Mouse (Mus musculus) midbrain, embryonic 13.5 days (tissue): ENCODE data around the gene Dcaf4. TPM values are rescaled to one million over a fixed set of nuclear protein-coding genes. Genes with fewer than 3 reads are reported as not detected.
A peak's percentile ranks its signal among the peaks of the same experiment; 100 is the strongest.

Experiments used
- ATAC-seq: fragments of 200-750 bp; cut with Nextera tagmentation; 2 replicates; pipeline ENCODE4 v1.8.0; 2017; ENCODE audit warnings: mild to moderate bottlenecking, moderate TSS enrichment, moderate library complexity
- H3K27ac ChIP-seq: fragments of 300-500 bp; sonication (generic); 2 replicates; pipeline ENCODE4 v1.5.1; 2015; ENCODE audit warnings: inconsistent platforms, mild to moderate bottlenecking, moderate library complexity
- H3K27me3 ChIP-seq: fragments of 300-500 bp; sonication (generic); 2 replicates; pipeline ENCODE4 v1.6.1; 2015; ENCODE audit warnings: mild to moderate bottlenecking, inconsistent platforms
- H3K36me3 ChIP-seq: fragments of 300-500 bp; sonication (generic); 2 replicates; pipeline ENCODE4 v1.6.1; 2015; ENCODE audit warnings: mild to moderate bottlenecking, inconsistent platforms
- H3K4me1 ChIP-seq: fragments of 300-500 bp; sonication (generic); replicated peaks from 2 replicates; pipeline ENCODE4 v1.6.1; 2015; ENCODE audit warnings: inconsistent platforms
- H3K4me2 ChIP-seq: fragments of 300-500 bp; sonication (generic); replicated peaks from 2 replicates; pipeline ENCODE4 v1.6.1; 2015; ENCODE audit warnings: moderate library complexity, mild to moderate bottlenecking, inconsistent platforms
- H3K4me3 ChIP-seq: fragments of 300-500 bp; sonication (generic); replicated peaks from 2 replicates; pipeline ENCODE4 v1.5.1; 2015; ENCODE audit warnings: mild to moderate bottlenecking, inconsistent platforms
- H3K9ac ChIP-seq: fragments of 300-500 bp; sonication (generic); replicated peaks from 2 replicates; pipeline ENCODE4 v1.6.1; 2015; ENCODE audit warnings: mild to moderate bottlenecking, inconsistent platforms
- H3K9me3 ChIP-seq: fragments of 300-500 bp; sonication (generic); 2 replicates; pipeline ENCODE4 v1.6.1; 2016; ENCODE audit warnings: mild to moderate bottlenecking, inconsistent platforms
- WGBS: fragments of 180-500 bp; shearing (Covaris S2); methylation state at CpG from one replicate; pipeline ENCODE4 v1.1.7; 2015; 5-methylcytosine and 5-hydroxymethylcytosine counted together
- polyA plus RNA-seq: library from polyadenylated mRNA; unstranded; fragments of >200 nt; fragmentation: Nextera tagmentation; extraction: Ambion mirVana; gene quantifications from 2 replicates; pipeline ENCODE4 v1.2.1, GENCODE M21; 2015

The Dcaf4 gene
- polyA plus RNA-seq, 1 experiment from 2014 or later = 39.0 TPM

- WGBS = 80% methylated on average over 3 of the region's 3 CpGs
These were observed 22.3 kb upstream of the Dcaf4 start for GRCm38 (mm10) chr12:83497959-83498358.

GRCm38 (mm10) chr12:83499256-83499655 lies 21.0 kb upstream of the Dcaf4 start:
- H3K27ac ChIP-seq = no peak overlapping the region
- H3K4me1 ChIP-seq = no peaks in the 10 kb centered on the region
- no peaks in the 10 kb centered on the region for H3K9me3 ChIP-seq
- no peaks in the 10 kb centered on the region for H3K36me3 ChIP-seq
- ATAC-seq = no peak
- no peak overlapping the region for H3K4me2 ChIP-seq
- H3K27me3 ChIP-seq = no peaks in the 10 kb centered on the region; the same call in 1 of the 2 replicates
- WGBS = 70% methylated on average over 5 of the region's 5 CpGs
- no peak overlapping the region for H3K9ac ChIP-seq
- H3K4me3 ChIP-seq = no peak overlapping the region

More at GRCm38 (mm10) chr12:83497959-83498358, 22.3 kb upstream of the Dcaf4 start:
- Histone ChIP-seq H3K9ac (no peak overlapping the region), H3K4me2 (no peak overlapping the region), H3K27me3 (no peaks in the 10 kb centered on the region; the same call in 1 of the 2 replicates), H3K4me3 (no peak overlapping the region), H3K36me3 (no peaks in the 10 kb centered on the region), H3K4me1 (no peaks in the 10 kb centered on the region), H3K9me3 (no peaks in the 10 kb centered on the region), H3K27ac (no peak overlapping the region)
- ATAC-seq = no peak

- Histone ChIP-seq H3K27me3 (no peaks in the 10 kb centered on the region; the same call in 1 of the 2 replicates), H3K4me2 (no peak overlapping the region), H3K36me3 (no peaks in the 10 kb centered on the region), H3K27ac (no peak overlapping the region), H3K4me1 (no peaks in the 10 kb centered on the region), H3K4me3 (no peak overlapping the region), H3K9me3 (no peaks in the 10 kb centered on the region), H3K9ac (no peak overlapping the region)
- ATAC-seq = 0 out of 2 replicates have a peak, but pooled peaks have one; percentile 27
- 7% methylated on average over 9 of the region's 9 CpGs for WGBS
These were observed 18.1 kb upstream of the Dcaf4 start for GRCm38 (mm10) chr12:83502190-83502589.

- ATAC-seq = no peak
- H3K27ac ChIP-seq = no peak overlapping the region
- H3K27me3 ChIP-seq = no peaks in the 10 kb centered on the region
- H3K4me3 ChIP-seq = no peak overlapping the region
- no peaks in the 10 kb centered on the region for H3K36me3 ChIP-seq
- no peak overlapping the region for H3K9ac ChIP-seq
- no peak overlapping the region for H3K4me2 ChIP-seq
- WGBS = 84% methylated on average over 10 of the region's 10 CpGs
- no peaks in the 10 kb centered on the region for H3K9me3 ChIP-seq
- no peaks in the 10 kb centered on the region for H3K4me1 ChIP-seq
These were observed 13.7 kb upstream of the Dcaf4 start for GRCm38 (mm10) chr12:83506543-83506942.

GRCm38 (mm10) chr12:83510586-83510985 lies 9.7 kb upstream of the Dcaf4 start:
- no peak overlapping the region for H3K4me2 ChIP-seq
- 81% methylated on average over 5 of the region's 5 CpGs for WGBS
- H3K4me3 ChIP-seq = no peak overlapping the region
- no peaks in the 10 kb centered on the region for H3K27me3 ChIP-seq
- ATAC-seq = no peak
- H3K9ac ChIP-seq = no peak overlapping the region
- H3K9me3 ChIP-seq = no peaks in the 10 kb centered on the region
- no peak overlapping the region for H3K27ac ChIP-seq
- H3K4me1 ChIP-seq = peaks cover 10% of the 10 kb centered on the region; the same call in 1 of the 2 replicates
- no peaks in the 10 kb centered on the region for H3K36me3 ChIP-seq

GRCm38 (mm10) chr12:83512783-83513182 lies 7.5 kb upstream of the Dcaf4 start:
- WGBS = 42% methylated on average over 4 of the region's 4 CpGs
- Histone ChIP-seq H3K9ac (no peak overlapping the region), H3K27me3 (no peaks in the 10 kb centered on the region), H3K36me3 (no peaks in the 10 kb centered on the region), H3K4me3 (no peak overlapping the region), H3K27ac (0 out of 2 replicates have a peak overlapping the region, but pooled peaks have one; percentile 21), H3K4me2 (no peak overlapping the region), H3K4me1 (peaks cover 10% of the 10 kb centered on the region; the same call in 1 of the 2 replicates), H3K9me3 (no peaks in the 10 kb centered on the region)
- ATAC-seq = 0 out of 2 replicates have a peak, but pooled peaks have one; percentile 30

- Histone ChIP-seq H3K27me3 (no peaks in the 10 kb centered on the region), H3K4me2 (no peak overlapping the region), H3K36me3 (no peaks in the 10 kb centered on the region), H3K27ac (0 out of 2 replicates have a peak overlapping the region, but pooled peaks have one; percentile 21), H3K4me1 (peaks cover 10% of the 10 kb centered on the region; the same call in 1 of the 2 replicates), H3K9me3 (no peaks in the 10 kb centered on the region), H3K4me3 (no peak overlapping the region), H3K9ac (no peak overlapping the region)
- ATAC-seq = no peak
- WGBS = 43% methylated on average over 5 of the region's 5 CpGs
These were observed 7.1 kb upstream of the Dcaf4 start for GRCm38 (mm10) chr12:83513185-83513584.

GRCm38 (mm10) chr12:83514216-83514615 lies 6.0 kb upstream of the Dcaf4 start:
- Histone ChIP-seq H3K4me2 (no peak overlapping the region), H3K4me1 (peaks cover 10% of the 10 kb centered on the region; the same call in 1 of the 2 replicates), H3K36me3 (no peaks in the 10 kb centered on the region), H3K27me3 (no peaks in the 10 kb centered on the region), H3K4me3 (no peak overlapping the region), H3K27ac (no peak overlapping the region), H3K9ac (no peak overlapping the region), H3K9me3 (no peaks in the 10 kb centered on the region)
- 61% methylated on average over 4 of the region's 4 CpGs for WGBS
- ATAC-seq = no peak

GRCm38 (mm10) chr12:83517580-83517979 lies 2.7 kb upstream of the Dcaf4 start:
- Histone ChIP-seq H3K4me2 (no peak overlapping the region), H3K4me1 (peaks cover 27% of the 10 kb centered on the region), H3K36me3 (no peaks in the 10 kb centered on the region), H3K9ac (no peak overlapping the region), H3K4me3 (no peak overlapping the region), H3K27me3 (no peaks in the 10 kb centered on the region), H3K27ac (no peak overlapping the region), H3K9me3 (no peaks in the 10 kb centered on the region)
- WGBS = 93% methylated on average over 3 of the region's 3 CpGs
- no peak for ATAC-seq

- no peaks in the 10 kb centered on the region for H3K36me3 ChIP-seq
- H3K4me3 ChIP-seq = peak overlapping the region; percentile 61
- H3K9ac ChIP-seq = peak overlapping the region; percentile 67
- no peak overlapping the region for H3K27ac ChIP-seq
- H3K27me3 ChIP-seq = no peaks in the 10 kb centered on the region
- H3K9me3 ChIP-seq = no peaks in the 10 kb centered on the region
- ATAC-seq = no peak
- peaks cover 23% of the 10 kb centered on the region for H3K4me1 ChIP-seq
- 54% methylated on average over 8 of the region's 8 CpGs for WGBS
- peak overlapping the region; percentile 62 for H3K4me2 ChIP-seq
These were observed 817 bp downstream of the Dcaf4 start for GRCm38 (mm10) chr12:83521083-83521482.

GRCm38 (mm10) chr12:83523056-83523455 lies 2.8 kb downstream of the Dcaf4 start:
- no peaks in the 10 kb centered on the region for H3K9me3 ChIP-seq
- peaks cover 6% of the 10 kb centered on the region; the same call in 1 of the 2 replicates for H3K36me3 ChIP-seq
- WGBS = 89% methylated on average over 6 of the region's 6 CpGs
- no peak overlapping the region for H3K9ac ChIP-seq
- no peak overlapping the region for H3K27ac ChIP-seq
- H3K27me3 ChIP-seq = no peaks in the 10 kb centered on the region
- no peak for ATAC-seq
- no peak overlapping the region for H3K4me2 ChIP-seq
- no peak overlapping the region for H3K4me3 ChIP-seq
- H3K4me1 ChIP-seq = peaks cover 23% of the 10 kb centered on the region

GRCm38 (mm10) chr12:83523892-83524291 lies 3.6 kb downstream of the Dcaf4 start:
- H3K27me3 ChIP-seq = no peaks in the 10 kb centered on the region
- H3K36me3 ChIP-seq = peaks cover 12% of the 10 kb centered on the region; the same call in 1 of the 2 replicates
- H3K9ac ChIP-seq = no peak overlapping the region
- no peak overlapping the region for H3K4me2 ChIP-seq
- H3K4me3 ChIP-seq = no peak overlapping the region
- H3K9me3 ChIP-seq = no peaks in the 10 kb centered on the region
- no peak overlapping the region for H3K27ac ChIP-seq
- H3K4me1 ChIP-seq = peaks cover 23% of the 10 kb centered on the region
- no peak for ATAC-seq
- WGBS = 81% methylated on average over 4 of the region's 4 CpGs

- no peak overlapping the region for H3K9ac ChIP-seq
- 81% methylated on average over 5 of the region's 5 CpGs for WGBS
- H3K9me3 ChIP-seq = no peaks in the 10 kb centered on the region
- no peak overlapping the region for H3K4me2 ChIP-seq
- peaks cover 16% of the 10 kb centered on the region; the same call in 1 of the 2 replicates for H3K36me3 ChIP-seq
- H3K27me3 ChIP-seq = no peaks in the 10 kb centered on the region
- H3K27ac ChIP-seq = no peak overlapping the region
- ATAC-seq = no peak
- H3K4me1 ChIP-seq = peaks cover 23% of the 10 kb centered on the region
- H3K4me3 ChIP-seq = no peak overlapping the region
These were observed 4.1 kb downstream of the Dcaf4 start for GRCm38 (mm10) chr12:83524329-83524728.
